In genomic region chr14:8062537-8063301, GRCm38 (mm10) we compare ENCODE assay signal across 10 mouse cellular contexts. TPM values are rescaled to one million over a fixed set of nuclear protein-coding genes. Genes with fewer than 3 reads are reported as not detected.
DNase-seq lines count a peak whose midpoint lies in the region; ATAC-seq lines count a peak whose summit lies in the region.
"Had no signal": no experiment of that assay in that cellular context is flagged by ENCODE, and none has a peak within 500 bp of the region (broad histone marks: within the 10 kb centered on the region; RNA-seq: fewer than 3 reads in every experiment).

No protein-coding gene starts in this region.

- no peak overlapping the region for H3K9ac ChIP-seq in heart, embryonic 15.5 days
- no peak overlapping the region for H3K9ac ChIP-seq in heart, embryonic 12.5 days

- 0 out of 2 replicates have a peak, but pooled peaks have one; percentile 39 for ATAC-seq in heart, embryonic 15.5 days (replicated peaks; ENCODE audit: insufficient number of reproducible peaks, insufficient read depth, low FRiP score, low read depth)
- no peak for ATAC-seq in heart, embryonic 12.5 days (ENCODE audit: insufficient number of reproducible peaks, low FRiP score)
- ATAC-seq in CD4-positive, CD25-positive, alpha-beta regulatory T cell, adult 4 months: no peak

- 0 out of 2 replicates have a peak, but pooled peaks cover 3% of the 10 kb centered on the region for H3K27me3 ChIP-seq in heart, embryonic 15.5 days
- no peaks in the 10 kb centered on the region for H3K27me3 ChIP-seq in heart, embryonic 12.5 days (replicated peaks)

- H3K4me1 ChIP-seq in heart, embryonic 15.5 days (replicated peaks): peaks cover 4% of the 10 kb centered on the region; the same call in 1 of the 2 replicates
- H3K4me1 ChIP-seq in heart, embryonic 12.5 days (replicated peaks): peaks cover 6% of the 10 kb centered on the region

- H3K4me3 ChIP-seq in heart, embryonic 15.5 days: no peak overlapping the region
- no peak overlapping the region for H3K4me3 ChIP-seq in heart, embryonic 12.5 days

- no peaks in the 10 kb centered on the region for H3K36me3 ChIP-seq in heart, embryonic 15.5 days
- H3K36me3 ChIP-seq in heart, embryonic 12.5 days: no peaks in the 10 kb centered on the region

- H3K27ac ChIP-seq in heart, embryonic 15.5 days: peak overlapping the region; percentile 46
- no peak overlapping the region for H3K27ac ChIP-seq in heart, embryonic 12.5 days (ENCODE audit: poor library complexity, severe bottlenecking)

- no peaks in the 10 kb centered on the region for H3K9me3 ChIP-seq in heart, embryonic 15.5 days (replicated peaks)
- H3K9me3 ChIP-seq in heart, embryonic 12.5 days (replicated peaks): no peaks in the 10 kb centered on the region

- no peak overlapping the region for H3K4me2 ChIP-seq in heart, embryonic 15.5 days
- H3K4me2 ChIP-seq in heart, embryonic 12.5 days: no peak overlapping the region

- 66% methylated on average over 3 of the region's 3 CpGs for WGBS in heart, embryonic 15.5 days
- WGBS in heart, embryonic 12.5 days: 61% methylated on average over 3 of the region's 3 CpGs

- DNase-seq in thymus, postnatal 4 days: peak; percentile 1
- no peak for DNase-seq in thymus, postnatal 36 days
- peak; percentile 52 to 53 for DNase-seq in layer of hippocampus, postnatal 36 days
- peak; percentile 76 for DNase-seq in telencephalon, adult 2 months (ENCODE audit: low read depth, low spot score)
- no peak for DNase-seq in kidney, postnatal 10 days
- DNase-seq: adrenal gland, postnatal 25 days; kidney, postnatal 36 days had no signal

RNA-seq across cellular contexts. Expression of gene Rpp14, which starts 17.4 kb away (rescaled TPM):
- polyA plus RNA-seq in heart, embryonic 15.5 days (2015; fragmentation: Nextera tagmentation; extraction: Ambion mirVana): 39.3 and 40.3 TPM in 2 replicates
- polyA plus RNA-seq in heart, embryonic 12.5 days (2016; fragmentation: Nextera tagmentation; extraction: Ambion mirVana): 42.2 and 42.6 TPM in 2 replicates
- 10 to 100 TPM; 26.5 to 30.9 TPM for total RNA-seq in layer of hippocampus, postnatal 36 days (2021)
- polyA plus RNA-seq in CD4-positive, CD25-positive, alpha-beta regulatory T cell, adult 4 months (2017; shearing (Covaris generic)): 10 to 100 TPM; 36.6 to 42.7 TPM

RNA-seq across cellular contexts. Expression of gene Pxk, which starts 35.3 kb away (rescaled TPM):
- polyA plus RNA-seq in heart, embryonic 15.5 days (2015; fragmentation: Nextera tagmentation; extraction: Ambion mirVana): 30.0 and 32.1 TPM in 2 replicates
- 25.5 and 27.7 TPM in 2 replicates for polyA plus RNA-seq in heart, embryonic 12.5 days (2016; fragmentation: Nextera tagmentation; extraction: Ambion mirVana)
- 10 to 100 TPM; 26.8 to 32.8 TPM for total RNA-seq in layer of hippocampus, postnatal 36 days (2021)
- polyA plus RNA-seq in CD4-positive, CD25-positive, alpha-beta regulatory T cell, adult 4 months (2017; shearing (Covaris generic)): 10 to 100 TPM; 29.4 to 38.5 TPM

Comparison
In these comparisons a context has a peak if more than half of its experiments do, and no peak if none do; other contexts are left out.
1. DNase-seq: peak in thymus, postnatal 4 days (single experiment), layer of hippocampus, postnatal 36 days (2 of 2) and telencephalon, adult 2 months (single experiment); none in thymus, postnatal 36 days (0 of 2) and kidney, postnatal 10 days (single experiment).